Mouse (Mus musculus): ENCODE data around the gene Ugt1a1.

- no peak for TF ChIP-seq CTCF (IDR thresholded peaks at IDR 0.05)
- no peak for TF ChIP-seq EP300 (IDR thresholded peaks at IDR 0.05; ENCODE audit: insufficient read depth, low read depth, low read length)
- no peak for TF ChIP-seq POLR2A (IDR thresholded peaks at IDR 0.05; ENCODE audit: insufficient read depth, low read depth, low read length)
These were observed 4.8 kb downstream of the Ugt1a1 start for GRCm38 (mm10) chr1:88216551-88216950.

All from heart, adult 2 months (tissue).